Mouse (Mus musculus): Measurements from ENCODE around the gene Mrpl49. TPM values are rescaled to one million over a fixed set of nuclear protein-coding genes. Genes with fewer than 3 reads are reported as not detected.

Gene Mrpl49
- polyA plus RNA-seq, 1 experiment from 2014 or later, result 75.3 TPM

DNA sequence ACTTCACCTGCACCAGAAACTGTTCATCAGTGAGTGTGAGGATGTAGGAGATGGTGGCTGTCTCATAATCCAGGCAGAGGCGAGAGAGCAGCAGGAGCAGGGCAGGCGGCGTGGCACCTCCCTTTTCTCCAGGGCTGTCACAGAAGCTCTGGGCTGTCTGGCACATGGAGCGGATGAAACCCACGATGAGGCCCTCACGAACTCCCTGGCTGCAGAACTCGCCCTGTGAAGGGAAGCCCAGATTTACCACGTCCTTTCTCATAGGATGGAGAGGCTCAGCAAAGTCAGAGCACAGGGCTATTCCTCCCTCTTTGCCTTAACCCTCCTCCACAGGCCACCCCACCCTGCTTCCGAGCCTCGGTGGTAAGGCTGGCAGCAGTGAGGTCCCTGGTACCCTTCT is 12.3 kb upstream of the Mrpl49 start:
- Histone ChIP-seq H3K9me3 (replicated peaks; ENCODE audit: control insufficient read depth, low read length) (no peaks in the 10 kb centered on the region), H3K4me3 (ENCODE audit: low read depth, low read length) (no peak overlapping the region), H3K27me3 (ENCODE audit: control insufficient read depth, insufficient read depth, low read length) (no peaks in the 10 kb centered on the region), H3K4me2 (no peak overlapping the region), H3K9ac (ENCODE audit: low read depth, low read length) (no peak overlapping the region), H3K27ac (ENCODE audit: low read depth, low read length) (no peak overlapping the region), H3K4me1 (ENCODE audit: control insufficient read depth, insufficient read depth, low read length) (peaks cover 18% of the 10 kb centered on the region), H3K36me3 (ENCODE audit: control insufficient read depth, insufficient read depth, low read length) (peaks cover 17% of the 10 kb centered on the region)
- WGBS (ENCODE audit: insufficient replicate concordance), result 87% methylated on average over 10 of the region's 10 CpGs
- no peak for ATAC-seq (replicated peaks; ENCODE audit: insufficient number of reproducible peaks, low FRiP score, low TSS enrichment)

DNA sequence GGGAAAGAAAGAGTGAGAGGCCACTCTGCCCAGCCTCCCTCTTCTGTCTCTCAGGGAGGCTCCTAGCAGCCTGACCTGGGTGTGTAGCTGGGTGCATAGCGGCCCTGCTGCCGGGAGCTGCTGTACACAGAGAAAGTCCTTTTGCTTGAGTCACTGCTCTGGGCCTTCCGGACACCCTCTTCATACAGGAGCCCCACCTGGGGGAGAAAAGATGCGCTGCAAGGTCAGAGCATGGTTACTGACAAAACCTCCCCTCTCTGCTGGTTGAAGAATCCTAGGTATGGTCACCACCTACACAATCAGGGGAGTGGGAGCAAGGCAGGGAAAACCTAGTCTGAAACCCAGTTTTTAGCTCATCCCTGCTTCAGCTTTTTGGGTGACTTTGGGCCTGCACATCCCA is 11.4 kb upstream of the Mrpl49 start:
- no peak overlapping the region for H3K27ac ChIP-seq (ENCODE audit: low read depth, low read length)
- no peak overlapping the region for H3K9ac ChIP-seq (ENCODE audit: low read depth, low read length)
- ATAC-seq (replicated peaks; ENCODE audit: insufficient number of reproducible peaks, low FRiP score, low TSS enrichment), result no peak
- H3K27me3 ChIP-seq (ENCODE audit: control insufficient read depth, insufficient read depth, low read length), result no peaks in the 10 kb centered on the region
- 75% methylated on average over 4 of the region's 4 CpGs for WGBS (ENCODE audit: insufficient replicate concordance)
- no peaks in the 10 kb centered on the region for H3K9me3 ChIP-seq (replicated peaks; ENCODE audit: control insufficient read depth, low read length)
- H3K36me3 ChIP-seq (ENCODE audit: control insufficient read depth, insufficient read depth, low read length), result peaks cover 17% of the 10 kb centered on the region
- H3K4me3 ChIP-seq (ENCODE audit: low read depth, low read length), result no peak overlapping the region
- peaks cover 18% of the 10 kb centered on the region for H3K4me1 ChIP-seq (ENCODE audit: control insufficient read depth, insufficient read depth, low read length)
- no peak overlapping the region for H3K4me2 ChIP-seq

DNA sequence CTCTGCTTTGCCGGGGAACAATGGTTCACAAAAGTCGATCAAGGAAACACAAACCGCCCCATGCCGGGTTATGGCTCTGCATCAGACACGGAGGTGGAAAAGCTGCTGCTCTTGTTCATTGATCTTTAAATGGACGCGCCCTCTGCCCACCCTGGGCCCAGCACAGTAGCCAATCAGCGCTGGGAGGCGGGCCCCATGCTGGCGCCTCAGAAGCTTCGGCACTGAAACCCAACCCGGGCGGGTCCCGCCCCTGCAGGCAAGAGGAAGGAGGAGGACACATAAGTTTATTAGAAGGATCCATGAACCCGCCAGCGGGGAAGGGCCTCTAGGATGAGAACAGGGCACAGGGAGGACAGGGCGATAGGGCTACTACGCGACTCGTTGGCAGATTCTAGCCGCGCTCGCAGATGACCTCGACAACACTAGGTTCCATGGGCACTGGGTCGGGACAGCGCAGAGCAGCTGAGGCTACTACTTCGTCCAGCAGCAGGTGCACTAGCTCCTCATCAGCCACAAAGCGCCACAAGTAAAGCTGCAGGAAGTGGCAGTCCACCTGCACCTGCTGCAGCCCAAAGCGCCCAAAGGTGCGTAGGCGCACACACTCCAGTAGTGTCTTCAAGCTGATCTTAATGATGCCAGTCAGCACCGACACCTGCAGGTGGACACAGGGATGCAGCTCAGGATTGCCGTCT is 10.3 kb upstream of the Mrpl49 start, which contains the start of gene Tm7sf2:
Gene Tm7sf2, minus strand, starts transcription at position 650 of the 692 bp plus-strand sequence.
- peak within 1 kb of the TSS; percentile 52 for H3K4me3 ChIP-seq (ENCODE audit: low read depth, low read length)
- peak; percentile 84 for ATAC-seq (replicated peaks; ENCODE audit: insufficient number of reproducible peaks, low FRiP score, low TSS enrichment)
- H3K27me3 ChIP-seq (ENCODE audit: control insufficient read depth, insufficient read depth, low read length), result no peaks in the 10 kb centered on the region
- 13% methylated on average over 33 of the region's 33 CpGs for WGBS (ENCODE audit: insufficient replicate concordance)
- H3K4me1 ChIP-seq (ENCODE audit: control insufficient read depth, insufficient read depth, low read length), result peaks cover 18% of the 10 kb centered on the region
- H3K27ac ChIP-seq (ENCODE audit: low read depth, low read length), result peak within 1 kb of the TSS; percentile 57
- peak within 1 kb of the TSS; percentile 71 for H3K9ac ChIP-seq (ENCODE audit: low read depth, low read length)
- peak within 1 kb of the TSS; percentile 99 for H3K4me2 ChIP-seq
- peaks cover 17% of the 10 kb centered on the region for H3K36me3 ChIP-seq (ENCODE audit: control insufficient read depth, insufficient read depth, low read length)
- no peaks in the 10 kb centered on the region for H3K9me3 ChIP-seq (replicated peaks; ENCODE audit: control insufficient read depth, low read length)

DNA sequence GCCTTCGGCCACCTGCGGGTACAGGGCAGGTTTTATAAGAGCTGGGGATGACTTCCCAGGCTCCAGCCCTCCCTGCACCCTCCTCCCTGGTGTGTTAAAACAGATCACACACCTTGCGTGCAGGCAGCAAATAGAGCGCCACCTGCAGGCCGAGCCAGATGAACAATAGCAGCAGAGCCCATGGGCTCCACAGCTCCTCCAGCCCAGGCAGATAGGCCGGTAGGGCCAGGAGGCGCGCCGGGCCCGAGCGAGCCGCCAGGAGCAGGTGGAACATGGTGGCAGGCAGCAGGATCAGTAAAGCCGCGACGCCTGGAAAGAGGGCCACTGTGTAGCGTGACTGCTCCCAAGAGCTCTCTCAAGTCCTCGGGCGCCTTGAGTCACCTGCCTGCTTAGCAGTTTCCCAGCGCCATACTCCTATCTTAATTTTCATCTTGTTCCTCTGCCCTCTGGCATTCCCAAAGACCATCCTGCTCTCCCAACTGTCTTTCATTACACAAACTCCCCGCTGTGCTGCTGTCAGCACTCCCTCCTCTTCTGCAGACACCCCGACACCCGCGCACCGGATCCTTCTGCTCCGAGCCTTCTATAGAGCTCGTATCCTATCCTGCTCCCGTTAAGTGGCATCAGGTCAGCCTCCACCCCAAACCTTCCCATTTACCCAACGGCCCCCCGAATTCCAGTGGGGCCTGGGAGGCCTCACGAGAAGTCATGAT is 9.6 kb upstream of the Mrpl49 start:
- Histone ChIP-seq H3K27me3 (ENCODE audit: control insufficient read depth, insufficient read depth, low read length) (no peaks in the 10 kb centered on the region), H3K4me1 (ENCODE audit: control insufficient read depth, insufficient read depth, low read length) (peaks cover 25% of the 10 kb centered on the region), H3K9me3 (replicated peaks; ENCODE audit: control insufficient read depth, low read length) (no peaks in the 10 kb centered on the region), H3K4me3 (ENCODE audit: low read depth, low read length) (peak overlapping the region; percentile 52), H3K27ac (ENCODE audit: low read depth, low read length) (peak overlapping the region; percentile 57), H3K4me2 (peak overlapping the region; percentile 99), H3K36me3 (ENCODE audit: control insufficient read depth, insufficient read depth, low read length) (peaks cover 17% of the 10 kb centered on the region), H3K9ac (ENCODE audit: low read depth, low read length) (peak overlapping the region; percentile 71)
- peak; percentile 43 for ATAC-seq (replicated peaks; ENCODE audit: insufficient number of reproducible peaks, low FRiP score, low TSS enrichment)
- 2% methylated on average over 30 of the region's 30 CpGs for WGBS (ENCODE audit: insufficient replicate concordance)

DNA sequence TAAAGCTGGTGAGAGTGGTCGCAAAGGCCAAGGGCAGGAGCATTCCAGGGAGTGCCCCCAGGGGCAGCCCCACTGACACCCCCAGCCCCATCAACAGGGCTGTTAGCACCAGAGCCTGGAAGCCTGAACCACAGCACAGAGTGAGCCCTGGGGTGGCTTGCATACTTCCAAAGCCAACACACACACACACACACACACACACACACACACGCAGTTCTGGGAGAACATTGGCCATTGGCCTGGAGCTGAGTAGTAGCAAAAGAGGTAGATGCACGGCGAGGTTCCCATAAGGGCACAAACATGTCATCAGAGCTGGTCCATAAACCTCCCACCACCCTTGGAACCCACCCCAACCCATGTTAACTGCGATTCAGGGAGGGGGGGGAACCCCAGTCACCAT is 9.0 kb upstream of the Mrpl49 start:
- peak overlapping the region; percentile 52 for H3K4me3 ChIP-seq (ENCODE audit: low read depth, low read length)
- no peaks in the 10 kb centered on the region for H3K9me3 ChIP-seq (replicated peaks; ENCODE audit: control insufficient read depth, low read length)
- peaks cover 17% of the 10 kb centered on the region for H3K36me3 ChIP-seq (ENCODE audit: control insufficient read depth, insufficient read depth, low read length)
- 33% methylated on average over 5 of the region's 5 CpGs for WGBS (ENCODE audit: insufficient replicate concordance)
- peak overlapping the region; percentile 71 for H3K9ac ChIP-seq (ENCODE audit: low read depth, low read length)
- ATAC-seq (replicated peaks; ENCODE audit: insufficient number of reproducible peaks, low FRiP score, low TSS enrichment), result 0 out of 2 replicates have a peak, but pooled peaks have one; percentile 0
- no peaks in the 10 kb centered on the region for H3K27me3 ChIP-seq (ENCODE audit: control insufficient read depth, insufficient read depth, low read length)
- H3K27ac ChIP-seq (ENCODE audit: low read depth, low read length), result no peak overlapping the region; the same call in 1 of the 2 replicates
- H3K4me1 ChIP-seq (ENCODE audit: control insufficient read depth, insufficient read depth, low read length), result peaks cover 31% of the 10 kb centered on the region
- H3K4me2 ChIP-seq, result peak overlapping the region; percentile 99

DNA sequence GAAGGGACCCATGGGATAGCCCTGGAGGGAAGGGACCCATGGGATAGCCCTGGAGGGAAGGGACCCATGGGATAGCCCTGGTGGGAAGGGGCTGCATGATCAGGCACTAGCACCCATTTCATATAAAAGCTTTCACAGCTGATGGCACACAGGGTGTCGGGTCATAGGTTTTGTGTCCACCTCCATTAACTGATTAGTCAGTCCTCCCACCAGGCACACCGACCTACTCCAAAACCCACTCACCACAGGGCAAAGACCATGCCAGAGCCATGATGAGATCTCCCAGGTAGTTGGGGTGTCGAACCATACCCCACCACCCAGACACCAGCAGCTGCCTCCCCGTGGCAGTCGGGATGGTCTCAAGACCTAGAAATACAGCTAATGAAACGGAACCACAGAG is 5.5 kb upstream of the Mrpl49 start:
- Histone ChIP-seq H3K4me1 (ENCODE audit: control insufficient read depth, insufficient read depth, low read length) (peaks cover 34% of the 10 kb centered on the region), H3K4me2 (no peak overlapping the region), H3K9ac (ENCODE audit: low read depth, low read length) (no peak overlapping the region; the same call in 1 of the 2 replicates), H3K36me3 (ENCODE audit: control insufficient read depth, insufficient read depth, low read length) (no peaks in the 10 kb centered on the region), H3K4me3 (ENCODE audit: low read depth, low read length) (no peak overlapping the region), H3K27ac (ENCODE audit: low read depth, low read length) (no peak overlapping the region), H3K9me3 (replicated peaks; ENCODE audit: control insufficient read depth, low read length) (no peaks in the 10 kb centered on the region), H3K27me3 (ENCODE audit: control insufficient read depth, insufficient read depth, low read length) (no peaks in the 10 kb centered on the region)
- WGBS (ENCODE audit: insufficient replicate concordance), result 94% methylated on average over 6 of the region's 6 CpGs
- ATAC-seq (replicated peaks; ENCODE audit: insufficient number of reproducible peaks, low FRiP score, low TSS enrichment), result no peak

DNA sequence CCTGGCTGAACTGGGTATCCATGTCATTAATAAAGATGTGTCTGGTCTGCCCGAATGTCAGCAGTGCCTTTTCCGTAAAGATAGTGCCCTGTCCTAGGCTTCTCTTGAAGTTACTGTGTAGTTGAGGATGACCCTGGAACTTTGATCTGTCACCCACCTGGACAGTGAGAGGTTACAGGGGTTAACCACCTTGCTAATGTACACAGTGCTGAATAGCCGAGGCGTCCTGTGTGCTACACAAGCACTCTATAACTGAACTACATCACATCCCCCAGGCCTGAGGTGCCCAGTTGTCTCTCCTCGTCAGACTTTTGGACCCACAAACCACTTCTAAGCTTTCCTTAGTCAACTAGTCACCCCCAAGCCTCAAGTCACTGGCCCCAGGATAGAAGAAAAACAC is 4.8 kb upstream of the Mrpl49 start:
- Histone ChIP-seq H3K9me3 (replicated peaks; ENCODE audit: control insufficient read depth, low read length) (no peaks in the 10 kb centered on the region), H3K4me3 (ENCODE audit: low read depth, low read length) (peak overlapping the region; percentile 88), H3K4me2 (peak overlapping the region; percentile 100), H3K9ac (ENCODE audit: low read depth, low read length) (peak overlapping the region; percentile 96), H3K27me3 (ENCODE audit: control insufficient read depth, insufficient read depth, low read length) (no peaks in the 10 kb centered on the region), H3K36me3 (ENCODE audit: control insufficient read depth, insufficient read depth, low read length) (no peaks in the 10 kb centered on the region), H3K4me1 (ENCODE audit: control insufficient read depth, insufficient read depth, low read length) (peaks cover 30% of the 10 kb centered on the region), H3K27ac (ENCODE audit: low read depth, low read length) (no peak overlapping the region)
- 65% methylated on average over 5 of the region's 5 CpGs for WGBS (ENCODE audit: insufficient replicate concordance)
- no peak for ATAC-seq (replicated peaks; ENCODE audit: insufficient number of reproducible peaks, low FRiP score, low TSS enrichment)

DNA sequence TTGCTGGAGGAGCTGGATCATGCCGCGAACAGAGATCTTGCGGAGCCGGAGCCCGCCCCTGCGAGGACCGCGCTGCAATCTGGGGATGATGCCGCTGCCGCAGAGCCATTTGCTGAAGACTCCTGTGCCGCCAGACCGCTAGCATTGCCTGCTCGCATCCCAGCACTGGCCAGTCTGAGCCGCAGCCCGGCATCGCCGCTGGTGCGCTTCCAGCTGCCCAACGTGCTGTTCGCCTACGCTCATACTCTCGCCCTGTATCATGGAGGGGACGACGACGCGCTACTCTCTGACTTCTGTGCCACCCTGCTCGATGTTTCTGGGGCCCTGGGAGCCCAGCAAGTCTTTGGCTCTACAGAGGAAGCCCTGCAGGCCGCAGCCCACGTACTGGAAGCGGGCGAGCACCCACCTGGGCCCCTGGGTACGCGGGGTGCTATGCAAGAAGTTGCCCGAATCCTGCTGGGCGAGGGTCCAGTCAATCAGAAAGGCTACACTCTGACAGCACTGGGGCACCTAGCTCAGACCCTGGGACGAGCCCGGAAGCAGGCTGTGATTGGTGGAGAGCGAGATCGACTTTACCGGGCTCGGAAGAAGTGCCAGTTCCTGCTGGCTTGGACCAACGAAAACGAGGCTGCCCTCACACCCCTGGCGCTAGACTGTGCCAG is 4.2 kb upstream of the Mrpl49 start:
- Histone ChIP-seq H3K4me2 (peak overlapping the region; percentile 100), H3K9me3 (replicated peaks; ENCODE audit: control insufficient read depth, low read length) (no peaks in the 10 kb centered on the region), H3K27ac (ENCODE audit: low read depth, low read length) (peak overlapping the region; percentile 98), H3K27me3 (ENCODE audit: control insufficient read depth, insufficient read depth, low read length) (no peaks in the 10 kb centered on the region), H3K4me3 (ENCODE audit: low read depth, low read length) (peak overlapping the region; percentile 88), H3K4me1 (ENCODE audit: control insufficient read depth, insufficient read depth, low read length) (peaks cover 26% of the 10 kb centered on the region), H3K36me3 (ENCODE audit: control insufficient read depth, insufficient read depth, low read length) (no peaks in the 10 kb centered on the region), H3K9ac (ENCODE audit: low read depth, low read length) (peak overlapping the region; percentile 96)
- 2% methylated on average over 41 of the region's 44 CpGs for whole genome bisulfite sequencing (ENCODE audit: insufficient replicate concordance)
- no peak for ATAC-seq (replicated peaks; ENCODE audit: insufficient number of reproducible peaks, low FRiP score, low TSS enrichment)

All from heart, embryonic 11.5 days (tissue).